Mouse (Mus musculus): ENCODE results near the gene Gfpt1. TPM values are rescaled to one million over a fixed set of nuclear protein-coding genes. Genes with fewer than 3 reads are reported as not detected.
"Not testable (repeated sequence)": the region's sequence is repeated elsewhere in the genome, so short reads cannot be mapped to it uniquely, and the experiment has no call there.

Gene Gfpt1
- polyA plus RNA-seq, 1 experiment = 7.1 TPM

DNA sequence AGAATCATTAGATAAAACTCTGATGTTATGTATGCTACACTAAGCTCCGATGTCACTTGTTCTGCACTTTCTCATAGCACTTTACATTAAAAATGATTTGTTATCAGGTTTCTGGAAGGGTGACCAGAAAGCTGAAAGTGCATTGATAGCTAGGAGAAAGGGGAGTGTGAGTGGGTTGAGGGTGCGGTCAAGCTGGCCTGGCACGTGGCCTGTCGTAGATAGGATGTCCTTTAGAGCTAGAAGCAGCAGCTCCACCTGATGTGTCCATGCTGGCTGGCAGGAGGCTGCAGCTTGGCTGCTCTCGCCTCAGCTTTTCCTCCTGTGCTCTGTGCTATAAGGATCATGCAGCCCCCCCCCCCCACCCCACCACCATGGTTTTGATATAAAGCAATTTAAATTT is 49.8 kb downstream of the Gfpt1 start:
- Histone ChIP-seq H3K27me3 (replicated peaks) (no peaks in the 10 kb centered on the region), H3K36me3 (replicated peaks; ENCODE audit: low read length) (peaks cover 50% of the 10 kb centered on the region), H3K4me3 (replicated peaks) (no peak overlapping the region), H3K9me3 (no peaks in the 10 kb centered on the region), H3K4me1 (peaks cover 13% of the 10 kb centered on the region)
- TF ChIP-seq FLI1 (IDR thresholded peaks at IDR 0.05; ENCODE audit: low read length) (no peak), GATA1 (IDR thresholded peaks at IDR 0.05; ENCODE audit: borderline replicate concordance, low read length) (no peak)

GRCm38 (mm10) chr6:87093631-87094030 is 51.0 kb downstream of the Gfpt1 start:
- not testable (repeated sequence) for H3K27me3 ChIP-seq (replicated peaks); H3K4me3 ChIP-seq (replicated peaks); H3K9me3 ChIP-seq
- Histone ChIP-seq H3K4me1 (peaks cover 13% of the 10 kb centered on the region), H3K36me3 (replicated peaks; ENCODE audit: low read length) (peaks cover 38% of the 10 kb centered on the region)

DNA sequence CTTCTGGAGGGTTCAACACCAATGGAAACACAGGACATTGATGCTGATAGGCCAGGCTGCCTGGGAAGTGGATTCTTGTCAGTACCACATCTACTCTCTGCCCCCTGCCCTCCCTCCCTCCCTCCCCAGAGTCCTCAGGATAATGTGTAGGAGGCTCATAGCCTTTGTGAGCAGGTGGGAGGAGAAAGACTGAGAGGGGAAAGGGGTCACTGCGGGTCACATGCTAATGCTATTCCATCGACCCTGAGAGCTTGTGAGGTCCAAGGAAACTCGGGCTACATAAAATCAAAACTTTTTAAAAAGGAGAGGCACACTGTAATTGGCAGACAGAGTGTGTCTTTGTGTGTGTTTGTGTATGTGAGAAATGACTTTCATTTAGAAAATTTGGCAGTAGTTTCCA is 56.6 kb downstream of the Gfpt1 start:
- Histone ChIP-seq H3K4me3 (replicated peaks) (no peak overlapping the region), H3K27me3 (replicated peaks) (peaks cover 17% of the 10 kb centered on the region), H3K36me3 (replicated peaks; ENCODE audit: low read length) (no peaks in the 10 kb centered on the region), H3K4me1 (peaks cover 19% of the 10 kb centered on the region), H3K9me3 (no peaks in the 10 kb centered on the region)
- TF ChIP-seq GATA1 (IDR thresholded peaks at IDR 0.05; ENCODE audit: borderline replicate concordance, low read length) (no peak), FLI1 (IDR thresholded peaks at IDR 0.05; ENCODE audit: low read length) (no peak)

- H3K4me1 ChIP-seq = peaks cover 16% of the 10 kb centered on the region
Observed at GRCm38 (mm10) chr6:87099671-87100296, 57.1 kb downstream of the Gfpt1 start.

DNA sequence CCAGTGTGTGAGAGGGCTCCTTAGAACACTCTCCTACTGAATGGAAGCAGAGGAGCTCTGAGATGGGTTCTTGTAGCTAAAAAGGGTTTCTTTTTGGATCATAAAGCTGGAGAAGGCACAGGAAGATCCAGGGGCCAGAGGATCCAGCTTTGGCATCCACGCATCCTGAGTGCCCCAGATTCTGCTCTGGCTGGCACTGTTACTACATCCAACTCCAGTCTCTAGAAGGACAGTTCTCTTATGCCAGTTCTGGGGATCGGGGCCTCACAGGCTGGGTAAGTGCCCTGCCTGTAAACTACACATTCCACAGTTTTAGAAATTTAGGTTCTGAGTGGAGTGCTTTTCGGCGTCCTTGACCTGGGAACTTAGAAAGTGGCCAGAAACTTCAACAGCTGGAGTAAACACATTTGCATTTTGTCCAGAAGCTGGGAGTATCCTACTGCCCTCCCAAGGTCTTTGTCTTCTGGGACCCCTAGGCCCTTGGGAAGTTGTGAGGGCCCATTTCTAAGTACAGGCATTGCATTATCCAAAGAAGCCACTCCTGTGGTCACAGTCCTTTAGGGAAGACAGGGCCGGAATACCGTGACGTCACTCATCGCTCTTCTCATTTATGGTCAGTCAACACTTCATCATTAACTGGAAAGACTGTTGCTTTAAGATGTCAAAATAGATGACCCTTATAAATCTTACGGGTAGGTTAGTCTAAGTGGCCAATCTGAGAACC is 57.8 kb downstream of the Gfpt1 start:
- no peaks in the 10 kb centered on the region for H3K36me3 ChIP-seq (replicated peaks; ENCODE audit: low read length)
- TF ChIP-seq FLI1 (IDR thresholded peaks at IDR 0.05; ENCODE audit: low read length) = no peak
- TF ChIP-seq GATA1 (IDR thresholded peaks at IDR 0.05; ENCODE audit: borderline replicate concordance, low read length) = no peak
- peaks cover 28% of the 10 kb centered on the region for H3K27me3 ChIP-seq (replicated peaks)
- peaks cover 12% of the 10 kb centered on the region for H3K4me1 ChIP-seq
- no peak overlapping the region for H3K4me3 ChIP-seq (replicated peaks)
- H3K9me3 ChIP-seq = no peaks in the 10 kb centered on the region

More at GRCm38 (mm10) chr6:87099671-87100296, 57.1 kb downstream of the Gfpt1 start:
- TF ChIP-seq FLI1 (IDR thresholded peaks at IDR 0.05; ENCODE audit: low read length) (no peak), GATA1 (IDR thresholded peaks at IDR 0.05; ENCODE audit: borderline replicate concordance, low read length) (no peak)
- Histone ChIP-seq H3K4me3 (replicated peaks) (no peak overlapping the region), H3K9me3 (no peaks in the 10 kb centered on the region), H3K27me3 (replicated peaks) (peaks cover 21% of the 10 kb centered on the region), H3K36me3 (replicated peaks; ENCODE audit: low read length) (no peaks in the 10 kb centered on the region)

- H3K27me3 ChIP-seq (replicated peaks) = peaks cover 30% of the 10 kb centered on the region
- peak overlapping the region; percentile 80 for H3K4me3 ChIP-seq (replicated peaks)
- no peaks in the 10 kb centered on the region for H3K36me3 ChIP-seq (replicated peaks; ENCODE audit: low read length)
- H3K9me3 ChIP-seq = no peaks in the 10 kb centered on the region
- TF ChIP-seq GATA1 (IDR thresholded peaks at IDR 0.05; ENCODE audit: borderline replicate concordance, low read length) (no peak), FLI1 (IDR thresholded peaks at IDR 0.05; ENCODE audit: low read length) (no peak)
- H3K4me1 ChIP-seq = peaks cover 10% of the 10 kb centered on the region
Observed at GRCm38 (mm10) chr6:87101281-87101954, 58.8 kb downstream of the Gfpt1 start.

DNA sequence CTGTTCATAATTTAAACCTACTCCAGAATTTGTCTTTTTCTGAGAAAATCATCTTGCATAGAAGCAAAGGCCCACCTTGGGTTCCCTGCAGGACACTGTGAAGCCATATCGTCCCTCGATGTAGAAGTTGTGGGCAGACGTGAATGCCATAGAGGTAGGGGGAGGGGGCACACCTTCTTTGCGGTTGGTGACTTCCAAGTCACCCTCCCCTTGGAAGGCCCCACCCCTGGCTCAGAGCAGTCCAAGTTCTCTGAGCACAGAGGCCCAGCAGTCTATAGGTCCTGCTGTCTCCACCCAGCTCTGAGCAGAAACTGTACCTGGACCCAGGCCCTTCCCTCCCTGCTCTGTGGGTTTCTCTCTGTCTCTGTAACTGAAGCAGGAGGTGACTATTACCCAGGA is 59.3 kb downstream of the Gfpt1 start:
- H3K4me3 ChIP-seq (replicated peaks) = no peak overlapping the region
- no peaks in the 10 kb centered on the region for H3K9me3 ChIP-seq
- H3K36me3 ChIP-seq (replicated peaks; ENCODE audit: low read length) = no peaks in the 10 kb centered on the region
- TF ChIP-seq GATA1 (IDR thresholded peaks at IDR 0.05; ENCODE audit: borderline replicate concordance, low read length) (no peak), FLI1 (IDR thresholded peaks at IDR 0.05; ENCODE audit: low read length) (no peak)
- peaks cover 10% of the 10 kb centered on the region for H3K4me1 ChIP-seq
- H3K27me3 ChIP-seq (replicated peaks) = peaks cover 30% of the 10 kb centered on the region

GRCm38 (mm10) chr6:87102421-87102911 is 59.8 kb downstream of the Gfpt1 start:
- H3K4me1 ChIP-seq = peaks cover 10% of the 10 kb centered on the region
- H3K36me3 ChIP-seq (replicated peaks; ENCODE audit: low read length) = no peaks in the 10 kb centered on the region
- no peak overlapping the region for H3K4me3 ChIP-seq (replicated peaks)
- TF ChIP-seq GATA1 (IDR thresholded peaks at IDR 0.05; ENCODE audit: borderline replicate concordance, low read length) (no peak), FLI1 (IDR thresholded peaks at IDR 0.05; ENCODE audit: low read length) (no peak)
- H3K27me3 ChIP-seq (replicated peaks) = peaks cover 30% of the 10 kb centered on the region
- no peaks in the 10 kb centered on the region for H3K9me3 ChIP-seq

DNA sequence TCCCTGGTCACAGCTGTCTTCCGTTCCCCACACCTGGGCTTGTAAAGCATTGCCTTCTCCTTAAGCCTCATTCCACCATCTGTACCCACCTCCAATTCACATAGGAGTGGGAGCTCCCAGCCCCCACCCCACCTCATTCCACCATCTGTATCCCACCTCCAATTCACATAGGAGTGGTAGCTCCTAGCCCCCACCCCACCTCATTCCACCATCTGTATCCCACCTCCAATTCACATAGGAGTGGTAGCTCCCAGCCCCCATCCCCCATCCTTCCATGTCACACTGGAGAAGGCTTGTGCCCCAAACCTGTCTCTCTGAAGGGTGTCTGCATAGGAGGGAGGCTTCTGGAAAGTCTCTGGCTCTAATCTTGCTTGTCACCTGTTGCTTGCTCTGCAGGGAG is 60.7 kb downstream of the Gfpt1 start:
- Histone ChIP-seq H3K27me3 (replicated peaks) (peaks cover 30% of the 10 kb centered on the region), H3K36me3 (replicated peaks; ENCODE audit: low read length) (no peaks in the 10 kb centered on the region), H3K9me3 (no peaks in the 10 kb centered on the region), H3K4me1 (peaks cover 10% of the 10 kb centered on the region), H3K4me3 (replicated peaks) (no peak overlapping the region)
- TF ChIP-seq FLI1 (IDR thresholded peaks at IDR 0.05; ENCODE audit: low read length) (no peak), GATA1 (IDR thresholded peaks at IDR 0.05; ENCODE audit: borderline replicate concordance, low read length) (no peak)
